Mouse (Mus musculus): Measurements from ENCODE around the gene Col23a1.

DNA sequence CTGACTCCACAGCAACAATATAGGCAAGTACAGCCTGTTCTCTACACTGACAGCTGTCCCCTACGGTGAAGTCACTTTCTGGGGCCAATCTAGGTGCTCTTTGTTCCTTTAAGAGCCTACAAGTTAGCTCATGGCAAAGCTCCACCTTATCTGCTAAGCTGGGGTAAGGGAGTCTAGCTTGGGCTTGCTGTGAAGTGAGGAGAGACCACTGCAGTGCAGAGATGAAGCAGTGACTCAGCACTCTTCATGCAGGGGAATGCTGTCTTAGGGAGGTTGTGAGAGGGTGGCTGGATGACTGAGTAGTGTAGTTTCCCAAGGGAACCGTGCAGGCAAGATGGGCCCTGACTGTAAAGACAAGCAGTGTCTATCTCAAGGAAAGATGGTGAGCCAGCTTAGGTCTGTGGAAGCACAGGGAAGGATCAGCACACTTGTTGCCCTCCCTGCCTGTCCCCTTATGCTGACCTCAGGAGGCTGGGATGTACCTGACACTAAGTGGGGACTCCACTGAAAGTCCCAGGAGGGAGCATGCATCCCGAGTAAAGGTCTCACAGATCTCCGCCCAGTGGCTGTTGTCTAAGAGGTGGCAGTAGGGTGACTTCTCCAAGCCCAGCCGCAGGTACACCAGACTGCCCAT lies 335.6 kb downstream of the Col23a1 start:
- TF ChIP-seq POLR2A (IDR thresholded peaks at IDR 0.05; ENCODE audit: low read depth, low read length) (no peak), CTCF (IDR thresholded peaks at IDR 0.05; ENCODE audit: extremely low read depth, insufficient read length, insufficient replicate concordance, low read depth, low read length) (no peak)
